In the genomic region with DNA sequence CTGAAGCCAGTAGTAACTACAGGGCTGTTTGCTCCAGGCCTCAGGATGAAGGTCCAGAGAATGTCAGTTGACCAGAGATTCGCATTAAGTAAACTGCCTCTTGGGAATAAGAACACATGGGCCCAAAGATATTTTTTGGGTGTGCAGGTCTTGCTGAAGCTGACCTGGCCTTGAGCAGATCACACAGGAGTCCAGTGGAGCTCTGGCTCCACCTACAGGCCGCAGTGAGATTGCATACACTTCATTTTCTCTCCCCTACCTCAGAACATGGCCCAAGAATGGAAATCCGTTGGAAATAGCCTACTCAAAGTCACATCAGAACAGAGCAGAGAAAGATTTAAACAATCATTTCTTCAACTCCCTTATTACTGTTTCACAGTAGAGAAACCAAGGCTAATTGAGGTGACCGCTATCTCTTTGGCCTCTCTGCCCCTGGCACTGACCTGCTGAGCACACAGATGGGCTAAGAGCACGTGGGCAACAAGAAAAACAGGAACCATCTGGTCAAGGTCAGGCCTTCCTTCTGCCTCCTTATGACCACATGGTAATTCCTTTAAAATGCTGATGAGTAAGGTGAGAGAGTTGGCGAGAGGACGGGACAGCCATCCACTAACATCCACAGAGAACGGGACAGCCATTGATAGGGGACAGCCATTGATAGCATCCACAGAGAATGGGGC, we compare ENCODE assay signal across 8 mouse cellular contexts. TPM values are rescaled to one million over a fixed set of nuclear protein-coding genes. Genes with fewer than 3 reads are reported as not detected.
DNase-seq lines count a peak whose midpoint lies in the region; ATAC-seq and TF ChIP-seq lines count a peak whose summit lies in the region.

No protein-coding gene starts in this region.

- H3K9ac ChIP-seq in liver, embryonic 12.5 days, result no peak overlapping the region
- no peak overlapping the region for H3K9ac ChIP-seq in neural tube, embryonic 11.5 days (ENCODE audit: low read length)
- no peak overlapping the region for H3K9ac ChIP-seq in stomach, embryonic 16.5 days (ENCODE audit: low read length)

- no peaks in the 10 kb centered on the region for H3K27me3 ChIP-seq in kidney, adult 2 months (replicated peaks; ENCODE audit: control insufficient read depth, insufficient read depth, low read length)
- H3K27me3 ChIP-seq in liver, embryonic 12.5 days (replicated peaks), result no peaks in the 10 kb centered on the region
- H3K27me3 ChIP-seq in neural tube, embryonic 11.5 days (ENCODE audit: control insufficient read depth, insufficient read depth, low read length), result no peaks in the 10 kb centered on the region
- no peaks in the 10 kb centered on the region for H3K27me3 ChIP-seq in stomach, embryonic 16.5 days (ENCODE audit: control insufficient read depth, insufficient read depth, low read length)

- WGBS in kidney, adult 2 months, result 54% methylated on average over 8 of the region's 8 CpGs
- 38% methylated on average over 8 of the region's 8 CpGs for WGBS in liver, embryonic 12.5 days (ENCODE audit: insufficient replicate concordance)
- WGBS in neural tube, embryonic 11.5 days, result 41% methylated on average over 8 of the region's 8 CpGs
- 49% methylated on average over 8 of the region's 8 CpGs for WGBS in stomach, embryonic 16.5 days

- H3K4me3 ChIP-seq in gastrocnemius, adult 2 months, result no peak overlapping the region
- H3K4me3 ChIP-seq in kidney, adult 2 months (ENCODE audit: insufficient read depth, low read depth, low read length), result no peak overlapping the region
- H3K4me3 ChIP-seq in liver, embryonic 12.5 days, result no peak overlapping the region
- no peak overlapping the region for H3K4me3 ChIP-seq in neural tube, embryonic 11.5 days (ENCODE audit: low read depth, low read length)
- H3K4me3 ChIP-seq in stomach, embryonic 16.5 days (replicated peaks; ENCODE audit: low read length), result no peak overlapping the region

- TF ChIP-seq CTCF in gastrocnemius, adult 2 months (IDR thresholded peaks at IDR 0.05), result peak; percentile 98; the same call in 1 of the 2 replicates
- peak; percentile 98 for TF ChIP-seq CTCF in kidney, adult 2 months (conservative IDR thresholded peaks at IDR 0.05; ENCODE audit: insufficient read depth, insufficient read length, low read depth, low read length)

- intact Hi-C loops in gastrocnemius, adult 2 months (cut with DNase I), result loop anchor here (1.0 to 2.0 kb wide), 3 partner anchors 122 to 420 kb away; no protein-coding TSS in a partner anchor

- no peak for TF ChIP-seq POLR2A in kidney, adult 2 months (IDR thresholded peaks at IDR 0.05; ENCODE audit: low read depth, low read length)

- no peak overlapping the region for H3K4me2 ChIP-seq in liver, embryonic 12.5 days
- no peak overlapping the region for H3K4me2 ChIP-seq in neural tube, embryonic 11.5 days (ENCODE audit: low read depth)
- no peak overlapping the region for H3K4me2 ChIP-seq in stomach, embryonic 16.5 days (ENCODE audit: low read depth, low read length)

- H3K4me1 ChIP-seq in kidney, adult 2 months (ENCODE audit: control insufficient read depth, insufficient read depth, low read length), result no peaks in the 10 kb centered on the region
- H3K4me1 ChIP-seq in liver, embryonic 12.5 days, result peaks cover 21% of the 10 kb centered on the region
- no peaks in the 10 kb centered on the region for H3K4me1 ChIP-seq in neural tube, embryonic 11.5 days (ENCODE audit: control insufficient read depth, insufficient read depth, low read length)
- H3K4me1 ChIP-seq in stomach, embryonic 16.5 days (ENCODE audit: control insufficient read depth, insufficient read depth, low read length), result no peaks in the 10 kb centered on the region

- ATAC-seq in liver, embryonic 12.5 days, result peak; percentile 47; the same call in 1 of the 2 replicates
- ATAC-seq in neural tube, embryonic 11.5 days (ENCODE audit: insufficient read depth, low FRiP score, low TSS enrichment), result no peak
- peak; percentile 53; the same call in 1 of the 2 replicates for ATAC-seq in stomach, embryonic 16.5 days (ENCODE audit: insufficient read depth, low FRiP score)

- peak; percentile 78 to 79 for DNase-seq in B cell, adult 2 months
- DNase-seq in ZHBTc4 (ENCODE audit: low read depth, low spot score), result peak; percentile 91
- peak; percentile 90 to 92 for DNase-seq in cerebellum, postnatal 25 days
- peak; percentile 74 for DNase-seq in gastrocnemius, adult 2 months
- DNase-seq in kidney, adult 2 months, result peak; percentile 71
- peak; percentile 80 for DNase-seq in neural tube, embryonic 11.5 days (ENCODE audit: low spot score)

- no peaks in the 10 kb centered on the region for H3K9me3 ChIP-seq in liver, embryonic 12.5 days (replicated peaks)
- H3K9me3 ChIP-seq in neural tube, embryonic 11.5 days (ENCODE audit: control insufficient read depth, low read length), result no peaks in the 10 kb centered on the region
- H3K9me3 ChIP-seq in stomach, embryonic 16.5 days (replicated peaks; ENCODE audit: control insufficient read depth, low read length), result no peaks in the 10 kb centered on the region

- no peaks in the 10 kb centered on the region; the same call in 1 of the 2 replicates for H3K36me3 ChIP-seq in kidney, adult 2 months (ENCODE audit: control insufficient read depth, insufficient read depth, low read length)
- peaks cover 20% of the 10 kb centered on the region for H3K36me3 ChIP-seq in liver, embryonic 12.5 days
- peaks cover 2% of the 10 kb centered on the region for H3K36me3 ChIP-seq in neural tube, embryonic 11.5 days (ENCODE audit: control insufficient read depth, insufficient read depth, low read length)
- H3K36me3 ChIP-seq in stomach, embryonic 16.5 days (ENCODE audit: control insufficient read depth, insufficient read depth, low read length), result peaks cover 3% of the 10 kb centered on the region; the same call in 1 of the 2 replicates

- peak overlapping the region; percentile 0; the same call in 1 of the 2 replicates for H3K27ac ChIP-seq in gastrocnemius, adult 2 months
- no peak overlapping the region for H3K27ac ChIP-seq in kidney, adult 2 months (ENCODE audit: insufficient read depth, low read depth, low read length)
- no peak overlapping the region for H3K27ac ChIP-seq in liver, embryonic 12.5 days
- H3K27ac ChIP-seq in neural tube, embryonic 11.5 days (ENCODE audit: low read depth, low read length), result no peak overlapping the region
- H3K27ac ChIP-seq in stomach, embryonic 16.5 days (ENCODE audit: low read length), result no peak overlapping the region

RNA-seq across cellular contexts. Expression of a gene that starts 8.1 kb away (rescaled TPM):
- total RNA-seq in gastrocnemius, adult 2 months (2021), result 10 to 100 TPM; 17.4 to 29.0 TPM
- 49.0 and 60.2 TPM in 2 replicates for polyA plus RNA-seq in kidney, adult 2 months (2012; rRNA removed)
- polyA plus RNA-seq in liver, embryonic 12.5 days (2016; fragmentation: Nextera tagmentation; extraction: Ambion mirVana), result 18.9 and 21.8 TPM in 2 replicates
- 20.4 and 23.0 TPM in 2 replicates for polyA plus RNA-seq in neural tube, embryonic 11.5 days (2014; fragmentation: Nextera tagmentation; extraction: Ambion mirVana)
- polyA plus RNA-seq in stomach, embryonic 16.5 days (2015; fragmentation: Nextera tagmentation; extraction: Ambion mirVana), result 25.8 and 29.8 TPM in 2 replicates

RNA-seq across cellular contexts. Expression of a gene that starts 8.5 kb away (rescaled TPM):
- total RNA-seq in gastrocnemius, adult 2 months (2021), result 100 to 1,000 TPM; 110 to 122 TPM
- polyA plus RNA-seq in kidney, adult 2 months (2012; rRNA removed), result 31.2 and 43.1 TPM in 2 replicates
- 107 and 117 TPM in 2 replicates for polyA plus RNA-seq in liver, embryonic 12.5 days (2016; fragmentation: Nextera tagmentation; extraction: Ambion mirVana)
- polyA plus RNA-seq in neural tube, embryonic 11.5 days (2014; fragmentation: Nextera tagmentation; extraction: Ambion mirVana), result 82.4 and 88.7 TPM in 2 replicates
- polyA plus RNA-seq in stomach, embryonic 16.5 days (2015; fragmentation: Nextera tagmentation; extraction: Ambion mirVana), result 81.7 and 89.7 TPM in 2 replicates

RNA-seq across cellular contexts. Expression of a gene that starts 48.2 kb away (rescaled TPM):
- 10 to 100 TPM in 1 of 2 experiments, 1 to 10 TPM in 1; 3.8 to 10.4 TPM for total RNA-seq in gastrocnemius, adult 2 months (2021)
- polyA plus RNA-seq in kidney, adult 2 months (2012; rRNA removed), result 2.6 and 2.9 TPM in 2 replicates
- 0.02 TPM in 1 of 2 replicates, not detected in the other for polyA plus RNA-seq in liver, embryonic 12.5 days (2016; fragmentation: Nextera tagmentation; extraction: Ambion mirVana)
- polyA plus RNA-seq in neural tube, embryonic 11.5 days (2014; fragmentation: Nextera tagmentation; extraction: Ambion mirVana), result 0.11 TPM in 1 of 2 replicates, not detected in the other
- 0.32 and 0.35 TPM in 2 replicates for polyA plus RNA-seq in stomach, embryonic 16.5 days (2015; fragmentation: Nextera tagmentation; extraction: Ambion mirVana)
